Mouse (Mus musculus): ENCODE data around the gene Il1r2.

Gene Il1r2

GRCm38 (mm10) chr1:40061359-40061758 is 12.5 kb upstream of the Il1r2 start:
- DNase-seq (ENCODE audit: low read depth) = no peak

- no peak for DNase-seq (ENCODE audit: low read depth)
These were observed 10.5 kb upstream of the Il1r2 start for GRCm38 (mm10) chr1:40063409-40063808.

- DNase-seq (ENCODE audit: low read depth) = no peak
These were observed 9.4 kb upstream of the Il1r2 start for GRCm38 (mm10) chr1:40064508-40064907.

- DNase-seq (ENCODE audit: low read depth) = no peak
These were observed 1.3 kb upstream of the Il1r2 start for GRCm38 (mm10) chr1:40072558-40072957.

- no peak for DNase-seq (ENCODE audit: low read depth)
These were observed 3.4 kb downstream of the Il1r2 start for GRCm38 (mm10) chr1:40077328-40077727.

GRCm38 (mm10) chr1:40081041-40081440 is 7.2 kb downstream of the Il1r2 start:
- no peak for DNase-seq (ENCODE audit: low read depth)

GRCm38 (mm10) chr1:40084386-40084785 is 10.5 kb downstream of the Il1r2 start:
- DNase-seq (ENCODE audit: low read depth) = no peak

- DNase-seq (ENCODE audit: low read depth) = peak; percentile 29
These were observed 11.7 kb downstream of the Il1r2 start for GRCm38 (mm10) chr1:40085403-40086182.

GRCm38 (mm10) chr1:40091160-40091559 is 17.3 kb downstream of the Il1r2 start:
- DNase-seq (ENCODE audit: low read depth) = no peak

- no peak for DNase-seq (ENCODE audit: low read depth)
These were observed 18.7 kb downstream of the Il1r2 start for GRCm38 (mm10) chr1:40092541-40092940.

- DNase-seq (ENCODE audit: low read depth) = no peak
These were observed 20.9 kb downstream of the Il1r2 start for GRCm38 (mm10) chr1:40094601-40095304.

GRCm38 (mm10) chr1:40095585-40095984 is 21.7 kb downstream of the Il1r2 start:
- no peak for DNase-seq (ENCODE audit: low read depth)

GRCm38 (mm10) chr1:40106306-40106705 is 32.4 kb downstream of the Il1r2 start:
- DNase-seq (ENCODE audit: low read depth) = no peak

GRCm38 (mm10) chr1:40106719-40107118 is 32.8 kb downstream of the Il1r2 start:
- no peak for DNase-seq (ENCODE audit: low read depth)

GRCm38 (mm10) chr1:40107971-40108749 is 34.3 kb downstream of the Il1r2 start:
- no peak for DNase-seq (ENCODE audit: low read depth)

- no peak for DNase-seq (ENCODE audit: low read depth)
These were observed 35.9 kb downstream of the Il1r2 start for GRCm38 (mm10) chr1:40109736-40110135.

- peak; percentile 89 for DNase-seq (ENCODE audit: low read depth)
These were observed 41.4 kb downstream of the Il1r2 start for GRCm38 (mm10) chr1:40115271-40115670.

GRCm38 (mm10) chr1:40116422-40116821 is 42.5 kb downstream of the Il1r2 start:
- DNase-seq (ENCODE audit: low read depth) = peak; percentile 95

- DNase-seq (ENCODE audit: low read depth) = peak; percentile 23
These were observed 43.7 kb downstream of the Il1r2 start for GRCm38 (mm10) chr1:40117565-40117964.

GRCm38 (mm10) chr1:40124237-40124636 is 50.4 kb downstream of the Il1r2 start:
- DNase-seq (ENCODE audit: low read depth) = no peak

GRCm38 (mm10) chr1:40128481-40128880 is 54.6 kb downstream of the Il1r2 start:
- peak; percentile 30 for DNase-seq (ENCODE audit: low read depth)

- no peak for DNase-seq (ENCODE audit: low read depth)
These were observed 55.4 kb downstream of the Il1r2 start for GRCm38 (mm10) chr1:40129321-40129720.

- DNase-seq (ENCODE audit: low read depth) = no peak
These were observed 57.8 kb downstream of the Il1r2 start for GRCm38 (mm10) chr1:40131631-40132030.
